Mouse (Mus musculus) MEL (cell line): Measurements from ENCODE around the gene Znfx1.

Source experiments
- CTCF ChIP-seq, 3 experiments: IDR thresholded peaks in 2 of 3; conservative IDR thresholded peaks in 1 of 3; 2 replicates each; pipeline ENCODE4 v1.5.1; 2011 to 2012; ENCODE audit warnings: low read length in 3 of 3, low read depth in 2 of 3, mild to moderate bottlenecking in 2 of 3, improper control_type of control experiment in 1 of 3, inconsistent platforms in 1 of 3, mixed read lengths in 1 of 3, moderate library complexity in 1 of 3; ENCODE audit not compliant: control insufficient read depth in 1 of 3, insufficient read depth in 1 of 3, poor library complexity in 1 of 3, severe bottlenecking in 1 of 3
- E2F4 ChIP-seq: IDR thresholded peaks from 2 replicates; pipeline ENCODE4 v1.6.1; 2011; ENCODE audit warnings: low read depth, low read length, improper control_type of control experiment, borderline replicate concordance
- EP300 ChIP-seq, 2 experiments: IDR thresholded peaks; 2 replicates each; pipeline ENCODE4 v1.6.1; 2011; ENCODE audit warnings: improper control_type of control experiment in 2 of 2, low read length in 2 of 2, low read depth in 1 of 2, mild to moderate bottlenecking in 1 of 2
- GATA1 ChIP-seq: IDR thresholded peaks from 2 replicates; pipeline ENCODE4 v1.6.1; 2011; ENCODE audit warnings: low read depth, low read length, improper control_type of control experiment
- POLR2A ChIP-seq, 2 experiments: IDR thresholded peaks; 2 replicates each; pipeline ENCODE4 v1.6.1; 2011 to 2012; ENCODE audit warnings: low read length in 2 of 2, mild to moderate bottlenecking in 2 of 2, control low read depth in 1 of 2, improper control_type of control experiment in 1 of 2, low read depth in 1 of 2, moderate library complexity in 1 of 2; ENCODE audit not compliant: control insufficient read depth in 1 of 2, insufficient read depth in 1 of 2, poor library complexity in 1 of 2
- POLR2AphosphoS5 ChIP-seq: IDR thresholded peaks from 2 replicates; pipeline ENCODE4 v1.6.1; 2012; ENCODE audit warnings: low read depth, borderline replicate concordance, mild to moderate bottlenecking, inconsistent platforms, low read length, moderate library complexity, mixed read lengths
- TAL1 ChIP-seq: IDR thresholded peaks from 2 replicates; pipeline ENCODE4 v1.6.1; 2012; ENCODE audit warnings: mild to moderate bottlenecking, inconsistent platforms, low read length, moderate library complexity, mixed read lengths
- USF1 ChIP-seq: IDR thresholded peaks from 2 replicates; pipeline ENCODE4 v1.6.1; 2014; ENCODE audit warnings: low read depth, mild to moderate bottlenecking, inconsistent platforms, low read length, improper control_type of control experiment, moderate library complexity
- USF2 ChIP-seq, 2 experiments: IDR thresholded peaks; 2 replicates each; pipeline ENCODE4 v1.6.1; 2011 to 2012; ENCODE audit warnings: improper control_type of control experiment in 2 of 2, low read length in 2 of 2, borderline replicate concordance in 1 of 2, inconsistent platforms in 1 of 2, low read depth in 1 of 2, mild to moderate bottlenecking in 1 of 2; ENCODE audit not compliant: insufficient read depth in 1 of 2

DNA sequence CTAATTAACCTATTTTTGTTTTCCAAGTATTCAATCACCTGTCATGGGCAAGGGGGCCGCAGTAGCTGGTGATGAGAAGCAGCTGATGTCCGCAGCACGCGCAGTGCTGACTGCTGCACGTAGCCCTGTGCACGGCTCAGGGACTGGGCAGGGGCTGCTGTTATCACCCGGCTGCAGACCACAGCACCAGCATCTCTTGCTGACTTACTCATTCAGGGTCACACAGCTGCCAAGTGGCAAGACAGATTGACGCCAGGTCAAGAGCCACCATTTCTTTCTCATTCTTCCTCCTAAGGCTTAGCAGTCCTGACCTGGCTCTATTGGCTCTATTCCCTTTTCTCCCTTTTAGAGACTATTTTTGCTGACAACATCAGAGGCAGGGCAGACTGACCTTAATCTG is 23.4 kb downstream of the Znfx1 start:
- TF ChIP-seq CTCF (IDR thresholded peaks at IDR 0.05 in 2 of 3, conservative IDR thresholded peaks at IDR 0.05 in 1 of 3; ENCODE audit: control insufficient read depth in 1 of 3, insufficient read depth in 1 of 3, low read depth in 2 of 3, low read length in 3 of 3, poor library complexity in 1 of 3, severe bottlenecking in 1 of 3) (no peak), USF1 (no peak), E2F4 (no peak), TAL1 (peak; percentile 19; the same call in 1 of the 2 replicates), USF2 (IDR thresholded peaks at IDR 0.05; ENCODE audit: borderline replicate concordance in 1 of 2, insufficient read depth in 1 of 2, low read depth in 1 of 2, low read length in 2 of 2) (no peak), POLR2A (IDR thresholded peaks at IDR 0.05; ENCODE audit: control insufficient read depth in 1 of 2, insufficient read depth in 1 of 2, low read depth in 1 of 2, low read length in 2 of 2, poor library complexity in 1 of 2) (no peak), GATA1 (no peak), EP300 (IDR thresholded peaks at IDR 0.05; ENCODE audit: low read depth in 1 of 2, low read length in 2 of 2) (no peak), POLR2AphosphoS5 (no peak)
